Mouse (Mus musculus): ENCODE measurements around the gene Gpatch2l.

The Gpatch2l gene

DNA sequence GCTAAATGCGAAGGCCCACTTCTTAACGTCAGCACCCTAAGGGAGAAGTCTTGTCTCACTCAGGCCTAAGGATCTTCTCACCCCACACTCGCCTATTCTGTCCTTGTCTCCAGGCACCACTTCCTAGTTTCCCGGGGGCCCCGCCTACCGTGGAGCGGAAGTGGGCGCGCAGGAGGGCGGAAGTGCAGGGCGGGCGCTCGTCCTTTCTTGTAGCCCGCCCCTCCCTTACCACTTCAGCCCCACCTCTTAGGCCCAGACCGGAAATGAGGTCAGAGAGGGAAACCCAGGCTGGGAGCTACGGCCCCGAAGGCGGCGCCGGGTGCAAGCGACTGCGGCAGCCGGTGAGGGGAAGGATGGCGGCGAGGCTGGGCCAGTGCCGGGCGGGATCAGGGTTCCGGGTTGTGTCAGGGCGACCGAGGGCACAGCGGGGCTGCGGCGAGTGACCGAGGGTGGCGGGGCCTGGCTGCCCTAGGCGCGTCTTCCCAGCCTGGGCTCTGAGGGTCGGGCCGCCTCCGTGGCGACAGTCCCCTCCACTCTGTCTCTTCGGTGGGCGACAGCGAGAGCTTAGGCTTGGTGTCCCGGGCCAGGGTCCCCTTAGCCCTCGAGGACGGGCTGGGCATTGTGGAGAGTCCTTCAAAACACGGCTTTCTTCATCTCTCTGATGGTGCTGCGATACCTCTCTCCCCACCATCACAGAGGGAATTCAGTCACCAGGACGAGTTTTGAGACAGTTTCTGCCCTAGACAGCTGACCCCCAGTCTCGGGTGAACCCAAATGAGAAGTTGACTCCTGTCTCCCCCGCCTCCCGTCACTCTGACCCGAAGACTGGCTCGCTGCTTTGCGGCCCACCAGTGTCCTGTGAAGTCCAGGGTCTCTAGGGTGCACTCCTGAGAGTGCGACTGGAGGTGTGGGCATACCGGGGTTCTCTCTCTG lies at the start of gene Gpatch2l:
TSS of gene Gpatch2l (plus strand) at position 255 of the 933 bp plus-strand sequence.
- peak; percentile 86 for DNase-seq (ENCODE audit: low spot score)

DNA sequence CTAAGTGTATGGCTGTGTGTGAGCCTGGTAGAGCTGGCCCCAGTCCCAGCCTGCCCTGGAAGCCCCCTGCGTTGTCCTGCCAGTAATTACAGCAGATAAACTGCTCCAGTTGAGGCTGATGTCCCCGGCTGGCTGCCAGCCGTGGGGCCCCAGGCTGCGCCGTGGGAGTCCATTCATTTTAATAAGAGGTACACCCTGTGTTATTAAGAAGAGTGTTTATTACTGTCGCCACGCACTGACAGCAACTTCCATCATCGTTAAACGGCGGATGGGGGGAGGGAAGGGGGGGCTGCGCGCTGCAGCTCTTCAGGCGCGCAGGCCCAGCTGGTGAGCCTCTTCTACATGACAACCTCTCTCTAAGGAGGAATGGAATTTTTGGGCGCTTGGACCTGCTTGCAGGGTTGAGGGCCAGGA lies 49.6 kb upstream of the Gpatch2l start:
- DNase-seq (ENCODE audit: low spot score): no peak

DNA sequence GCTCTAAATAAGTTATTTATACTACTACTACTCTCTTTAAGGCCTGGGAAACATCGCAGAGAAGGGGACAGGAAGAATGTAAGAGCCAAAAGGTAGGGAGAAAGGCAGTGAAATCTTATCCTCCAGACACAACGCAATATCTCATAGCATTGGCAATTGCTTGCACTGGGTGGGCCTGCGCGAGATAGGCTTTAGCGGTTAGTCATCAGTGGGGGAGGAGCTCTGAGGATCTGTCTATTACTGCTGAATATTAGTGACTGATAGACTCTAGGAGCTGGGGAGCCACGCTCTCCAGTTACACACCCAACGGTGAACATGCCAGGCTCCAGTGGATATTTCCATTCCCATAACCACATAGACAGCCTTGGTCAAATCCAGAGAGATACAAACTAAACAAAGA lies 44.7 kb upstream of the Gpatch2l start:
- DNase-seq (ENCODE audit: low spot score): no peak

DNA sequence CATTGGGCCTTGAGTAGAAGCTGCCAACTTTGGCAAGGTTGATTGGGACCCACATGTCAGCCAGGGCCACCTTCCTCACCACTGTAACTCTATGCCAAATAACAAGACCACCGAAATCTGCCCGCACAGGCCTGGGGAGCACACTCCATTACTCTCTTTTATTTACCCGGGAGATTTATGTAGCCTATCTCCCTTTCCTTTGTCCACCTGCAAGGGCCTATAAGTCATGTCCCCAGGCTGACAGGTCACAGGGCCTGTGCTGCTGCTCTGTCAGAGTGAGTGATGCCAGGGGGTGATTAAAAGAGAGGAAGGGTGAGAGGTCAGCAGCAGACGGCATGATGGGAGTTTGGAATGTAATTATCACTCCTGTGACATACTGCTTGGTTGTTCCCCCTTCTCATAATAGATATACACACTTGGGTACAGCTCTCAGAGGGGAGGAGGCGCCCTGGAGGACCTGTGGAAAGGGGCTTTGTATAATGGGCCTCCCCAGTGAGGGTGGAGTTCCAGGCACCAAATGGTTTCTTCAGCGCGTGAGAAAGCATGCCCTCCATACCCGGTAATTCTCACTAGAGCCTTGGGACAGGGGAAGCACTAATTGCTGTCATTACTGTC lies 38.1 kb upstream of the Gpatch2l start:
- DNase-seq (ENCODE audit: low spot score): no peak

DNA sequence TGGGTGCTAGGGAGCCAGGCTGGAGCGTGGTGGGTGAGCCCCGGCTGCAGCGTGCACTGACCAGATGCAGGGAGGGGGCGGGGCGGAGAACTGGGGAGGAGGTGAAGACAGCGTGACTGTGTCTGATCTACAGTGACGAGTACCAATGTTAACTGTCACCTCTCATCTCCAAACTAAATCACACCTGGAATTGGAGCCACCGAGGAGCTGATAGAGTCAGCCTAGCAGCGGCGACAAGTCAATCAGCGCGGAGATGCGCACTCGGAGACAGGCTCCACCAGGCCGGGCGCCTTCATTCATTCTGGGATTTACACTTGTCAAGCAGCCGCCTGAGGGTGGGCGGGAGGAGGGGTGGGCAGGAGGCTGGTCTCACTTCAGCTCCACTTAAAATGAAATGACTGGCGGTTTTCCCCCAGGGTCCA lies 30.5 kb upstream of the Gpatch2l start:
- no peak for DNase-seq (ENCODE audit: low spot score)

DNA sequence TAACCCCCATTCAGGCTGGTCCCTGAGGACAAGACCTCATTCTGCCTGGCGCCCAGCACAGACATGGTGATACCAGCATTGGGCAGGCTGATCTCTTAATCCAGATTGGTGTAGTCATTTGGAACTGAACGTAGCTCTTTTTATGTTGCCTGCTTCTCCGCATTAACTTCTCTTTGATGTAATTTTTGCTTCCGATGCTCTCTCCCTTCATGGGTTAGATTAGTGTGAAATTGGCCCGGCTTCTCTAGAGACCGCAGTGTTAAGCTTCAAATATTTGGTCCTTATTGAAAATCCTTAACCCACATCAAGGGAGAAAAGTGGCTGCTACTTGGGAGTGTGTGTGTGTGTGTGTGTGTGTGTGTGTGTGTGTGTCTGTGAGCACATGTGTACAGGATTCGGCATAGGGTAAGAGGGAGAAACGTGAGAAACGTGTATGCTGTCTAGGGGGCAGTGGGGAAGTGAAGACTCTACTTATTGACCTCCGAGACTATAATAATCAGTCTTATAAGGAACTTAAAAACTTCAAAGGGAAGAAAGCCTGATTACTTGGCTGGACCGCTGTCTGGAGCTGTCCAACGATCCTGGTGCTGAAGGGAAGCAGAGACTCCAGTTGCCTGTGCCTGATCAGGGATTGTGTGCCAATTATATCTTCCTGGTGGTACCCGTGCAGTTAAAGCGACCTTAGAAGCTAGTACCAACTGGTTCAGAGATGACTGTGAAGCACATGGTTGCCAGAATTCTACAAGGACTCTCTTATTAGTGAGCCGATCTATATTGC lies 28.8 kb upstream of the Gpatch2l start:
- no peak for DNase-seq (ENCODE audit: low spot score)

DNA sequence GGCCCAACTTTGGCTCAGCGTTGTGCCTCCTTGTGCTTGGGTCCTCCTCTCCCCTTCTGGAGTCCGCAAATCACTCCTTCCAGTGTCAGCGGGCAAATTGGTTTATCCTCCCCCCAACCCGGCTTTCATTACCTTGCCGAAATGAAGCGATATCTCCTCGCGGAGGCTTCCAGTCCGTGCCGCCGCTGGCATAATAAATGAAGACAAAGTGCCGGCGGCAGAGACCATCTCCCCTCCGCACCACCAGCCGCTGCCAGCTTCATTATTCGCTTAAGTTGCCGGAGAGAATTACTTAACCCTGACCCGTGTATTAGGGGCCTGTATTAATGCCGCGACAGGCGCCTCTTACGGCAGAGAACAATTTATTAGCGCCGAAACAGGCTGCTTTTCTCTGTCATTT lies 27.5 kb upstream of the Gpatch2l start:
- no peak for DNase-seq (ENCODE audit: low spot score)

DNA sequence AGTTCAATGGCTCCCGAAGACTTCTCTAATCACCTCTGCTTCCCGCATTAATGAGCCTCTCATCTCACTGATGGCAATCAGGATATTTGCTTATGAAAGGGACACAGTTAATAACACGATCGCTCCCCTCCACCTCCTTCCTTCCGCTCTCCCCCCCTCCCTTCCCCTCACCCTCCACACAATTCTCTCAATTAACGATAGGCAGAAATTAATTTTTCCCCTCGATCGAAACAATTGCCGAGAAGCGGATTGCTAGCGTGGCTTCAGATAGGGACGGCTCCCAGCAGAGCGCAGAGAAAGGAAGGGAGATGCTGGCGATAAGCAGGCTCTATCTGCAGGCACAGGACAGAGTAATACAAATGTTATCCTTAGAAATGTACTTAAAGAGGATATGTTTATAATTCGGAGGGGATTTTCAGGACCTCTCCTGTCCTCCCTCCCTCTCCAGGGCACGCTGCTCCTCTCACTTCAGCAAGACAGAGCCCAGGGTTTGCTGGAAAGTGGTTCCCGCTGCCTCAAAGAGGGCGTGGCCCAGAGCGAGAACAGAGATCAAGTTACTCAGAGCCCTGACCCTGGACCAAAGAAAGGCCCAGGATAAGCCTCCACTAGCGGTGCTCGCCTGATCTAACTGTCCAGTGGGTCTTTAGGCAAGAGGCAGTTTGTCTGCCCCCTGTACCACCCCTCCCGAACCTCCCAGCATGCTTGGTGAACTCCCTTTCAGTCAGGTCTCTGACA lies 24.8 kb upstream of the Gpatch2l start:
- DNase-seq (ENCODE audit: low spot score): no peak

DNA sequence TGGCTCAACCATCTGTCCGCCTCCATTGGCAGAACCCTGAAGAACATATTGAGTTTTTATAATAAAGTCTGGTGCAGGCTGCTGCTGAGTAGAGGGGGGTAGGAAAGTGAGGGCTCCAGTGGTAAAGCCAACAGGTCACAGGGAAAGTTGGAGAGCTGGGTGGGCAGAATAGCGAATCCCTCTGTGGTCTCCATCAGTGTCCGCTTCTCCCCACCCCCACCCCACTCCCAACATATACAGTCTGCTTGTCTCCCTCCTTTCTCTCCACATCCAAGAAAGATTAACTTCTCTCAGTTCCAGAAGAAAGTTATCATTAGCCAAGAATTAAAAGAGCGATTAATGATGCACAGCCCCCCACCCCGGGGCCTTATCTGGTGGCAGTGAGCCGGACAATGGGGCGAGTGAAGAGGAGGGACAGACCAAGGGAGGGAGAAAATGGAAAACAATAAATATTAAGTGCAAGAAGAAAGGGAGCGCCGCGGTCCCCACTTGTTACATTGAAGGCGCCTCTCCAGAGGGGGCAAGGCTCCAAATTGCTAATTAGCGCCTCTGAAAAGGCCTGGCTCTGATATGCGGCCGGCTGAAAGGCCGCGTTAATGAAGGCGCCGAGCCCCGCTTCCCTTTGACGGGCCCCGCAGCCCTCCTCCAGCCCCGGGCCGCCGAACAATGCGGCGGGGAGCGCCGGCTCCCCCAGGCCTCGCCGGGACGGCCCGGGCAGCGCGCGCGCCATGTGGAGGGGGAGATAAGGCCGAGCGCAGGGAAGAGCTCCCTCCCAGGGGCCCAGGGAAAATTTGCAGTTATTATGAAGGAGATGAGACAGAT lies 21.2 kb upstream of the Gpatch2l start:
- no peak for DNase-seq (ENCODE audit: low spot score)

DNA sequence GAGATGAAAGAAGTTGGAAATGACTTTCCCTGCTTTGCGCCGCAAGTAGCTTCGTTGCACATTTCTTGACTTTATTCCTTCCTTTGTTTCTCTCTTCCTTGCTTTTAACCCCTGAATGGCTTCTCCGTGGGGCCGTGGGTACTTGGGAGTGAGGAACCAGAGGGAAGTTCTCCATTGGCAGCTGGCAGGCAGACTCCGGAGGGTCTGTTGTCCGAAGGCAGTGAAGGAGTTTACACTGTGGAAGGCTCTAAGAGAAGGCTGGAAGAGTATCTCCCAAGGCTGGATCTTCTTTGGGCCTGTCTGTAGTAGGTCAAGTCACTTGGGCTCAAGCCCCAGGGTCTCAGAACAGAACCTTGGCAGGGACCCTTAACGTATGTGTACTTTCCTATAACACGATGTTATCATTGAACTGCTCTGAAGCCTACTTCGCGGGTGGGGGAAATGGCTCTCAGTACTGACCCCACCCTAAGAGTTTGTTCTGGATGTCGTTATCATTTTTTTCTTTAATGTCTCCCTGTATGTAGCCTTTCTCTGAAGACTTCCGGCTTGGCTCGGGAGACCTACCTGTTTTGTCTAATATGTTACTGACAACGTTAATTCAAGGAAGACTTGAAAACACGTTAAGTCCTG lies 20.5 kb upstream of the Gpatch2l start:
- no peak for DNase-seq (ENCODE audit: low spot score)

DNA sequence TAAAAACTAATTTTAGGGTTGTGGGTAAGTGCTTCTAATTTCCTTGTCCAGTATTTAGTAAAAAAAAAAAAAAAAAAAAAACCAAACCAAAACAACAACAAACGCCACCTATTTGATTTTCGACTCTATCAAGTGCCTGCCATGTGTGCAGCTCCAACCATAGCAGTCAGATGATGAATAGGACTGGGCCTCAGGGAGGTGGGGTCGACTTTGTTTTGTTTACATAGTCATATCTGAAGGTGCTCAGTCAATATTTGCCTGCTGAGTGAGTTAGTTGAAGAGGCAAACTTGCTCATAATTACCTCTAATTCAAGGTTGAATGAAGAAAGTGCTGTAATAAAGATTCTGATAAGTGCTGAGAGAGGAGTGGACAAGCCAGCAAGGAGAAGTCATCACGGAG lies 7.4 kb upstream of the Gpatch2l start:
- DNase-seq (ENCODE audit: low spot score): no peak

DNA sequence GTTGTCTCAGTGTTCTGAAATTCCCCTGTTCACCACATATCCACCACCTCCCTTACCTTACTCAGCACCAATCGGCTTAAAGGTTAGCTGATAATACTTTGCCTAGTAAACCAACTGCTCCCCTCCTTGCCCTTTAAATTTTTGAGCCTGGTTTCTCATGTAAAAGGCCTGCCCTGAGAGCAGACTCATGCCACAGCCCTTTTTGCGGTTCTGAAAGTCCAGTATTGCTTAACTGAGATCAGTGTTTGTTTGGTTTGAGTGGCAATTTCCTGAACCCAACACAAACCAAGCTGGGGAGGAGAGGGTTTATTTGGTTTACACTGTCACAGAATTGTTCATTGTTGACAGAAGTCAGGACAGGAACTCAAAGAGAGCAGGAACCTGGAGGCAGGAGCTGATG lies 2.9 kb upstream of the Gpatch2l start:
- no peak for DNase-seq (ENCODE audit: low spot score)

DNA sequence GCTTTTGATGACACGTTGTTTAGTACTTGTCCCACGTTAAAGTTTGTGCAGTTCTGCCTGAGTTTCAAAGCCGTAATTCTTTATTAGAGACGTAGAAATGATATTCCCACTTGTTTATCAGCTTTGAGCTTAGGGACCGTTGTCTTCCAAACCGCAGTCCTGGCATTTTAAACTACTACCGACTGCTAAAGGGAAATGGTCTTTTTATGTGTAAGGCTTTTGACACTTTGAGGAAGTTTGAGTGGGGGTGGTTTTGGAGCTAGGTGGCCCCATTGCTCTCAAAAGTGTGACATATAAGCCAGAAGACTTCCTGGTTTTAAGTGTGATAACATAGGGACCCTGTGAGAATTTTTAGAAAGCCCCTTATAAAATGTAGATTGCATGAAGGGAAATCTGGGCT lies 905 bp downstream of the Gpatch2l start:
- no peak for DNase-seq (ENCODE audit: low spot score)

DNA sequence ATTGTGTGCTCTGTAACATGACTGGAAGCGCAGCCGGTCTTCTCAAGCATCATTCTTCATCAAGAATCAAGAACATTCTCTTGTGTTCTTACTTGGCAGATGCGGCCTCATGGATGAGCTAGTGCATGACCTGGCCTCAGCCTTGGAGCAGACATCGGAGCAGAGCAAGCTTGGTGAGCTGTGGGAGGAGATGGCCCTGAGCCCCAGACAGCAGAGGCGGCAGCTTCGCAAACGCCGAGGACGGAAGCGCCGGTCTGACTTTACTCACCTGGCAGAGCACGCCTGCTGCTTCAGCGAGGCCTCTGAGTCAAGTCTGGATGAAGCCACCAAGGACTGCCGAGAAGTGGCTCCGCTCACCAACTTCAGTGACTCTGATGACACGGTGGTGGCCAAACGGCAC lies 2.3 kb downstream of the Gpatch2l start:
- no peak for DNase-seq (ENCODE audit: low spot score)

DNA sequence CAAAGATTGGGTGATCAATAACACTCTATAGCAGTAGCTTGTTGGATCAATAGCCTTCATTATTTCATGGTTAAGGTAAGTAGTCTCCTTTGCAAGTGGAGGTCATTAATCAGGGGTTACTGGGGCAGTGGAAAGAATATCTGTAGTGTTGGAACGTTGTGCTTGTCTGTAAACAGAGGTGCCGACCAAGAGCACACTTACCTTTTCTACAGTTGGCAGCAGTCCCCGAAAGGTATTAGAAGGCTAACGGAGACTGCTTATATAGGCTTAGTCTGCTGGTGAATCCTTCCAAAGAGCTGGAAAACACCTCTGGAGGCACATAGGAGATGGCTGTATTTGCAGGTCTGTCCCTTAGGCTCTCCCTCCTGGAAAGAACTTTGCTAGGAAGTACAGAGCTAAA lies 8.5 kb downstream of the Gpatch2l start:
- DNase-seq (ENCODE audit: low spot score): no peak

DNA sequence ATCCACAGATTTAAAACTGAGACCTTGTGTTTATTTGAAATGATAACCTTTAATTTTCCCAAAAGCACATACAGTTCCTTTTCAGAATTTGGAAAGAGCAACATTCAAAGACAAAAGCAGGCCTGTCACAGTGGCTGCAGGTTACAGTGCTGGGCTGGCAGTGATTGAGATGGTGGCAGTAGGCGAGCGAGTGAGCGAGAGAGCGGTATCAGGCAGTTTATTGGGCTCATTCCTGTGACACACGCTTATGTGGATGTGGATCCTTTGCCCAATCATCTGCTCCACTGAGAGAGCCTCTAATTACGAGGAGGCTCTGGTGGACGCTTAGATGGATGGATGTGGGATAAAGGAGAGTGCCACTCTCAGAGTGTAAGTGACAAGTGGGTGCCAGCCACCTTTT lies 13.3 kb downstream of the Gpatch2l start:
- no peak for DNase-seq (ENCODE audit: low spot score)

DNA sequence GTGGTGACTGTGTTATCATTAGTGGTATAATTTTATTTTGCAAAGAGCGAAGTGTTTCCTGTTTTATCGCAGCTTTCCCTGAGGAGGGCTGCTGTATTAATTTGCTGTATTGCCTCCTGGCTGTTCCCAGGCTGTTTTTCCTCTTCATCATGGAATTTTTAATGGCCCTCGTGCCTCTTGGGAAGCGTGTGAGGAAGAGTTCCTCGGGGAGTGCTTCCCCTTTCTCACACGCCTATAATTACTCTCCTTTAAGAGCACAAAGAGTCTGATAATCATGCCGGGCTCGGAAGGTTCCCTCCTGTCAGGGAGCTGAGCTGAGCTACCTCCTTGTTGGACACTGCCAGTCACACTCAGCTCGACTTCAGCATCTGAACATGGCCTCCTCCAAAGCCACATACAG lies 30.0 kb downstream of the Gpatch2l start:
- no peak for DNase-seq (ENCODE audit: low spot score)

DNA sequence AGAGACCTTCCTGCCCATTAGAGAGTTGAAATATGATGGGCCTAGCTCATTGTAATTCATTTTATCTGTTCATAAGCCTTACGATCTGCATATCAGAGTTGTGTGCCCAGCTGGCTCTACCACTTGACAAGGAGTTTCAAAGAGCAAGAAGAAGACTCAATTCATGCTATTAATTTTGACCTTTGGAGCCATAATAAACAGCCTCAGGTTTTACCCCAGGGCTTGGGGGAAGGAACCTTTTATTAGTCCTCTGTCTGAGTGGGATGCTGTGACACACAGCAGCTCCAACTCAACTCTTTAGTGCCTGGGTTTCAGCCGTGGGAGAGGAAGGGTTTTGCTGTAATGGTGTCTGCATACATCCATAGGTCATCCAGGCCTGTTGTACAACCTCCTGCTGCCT lies 32.6 kb downstream of the Gpatch2l start:
- no peak for DNase-seq (ENCODE audit: low spot score)

DNA sequence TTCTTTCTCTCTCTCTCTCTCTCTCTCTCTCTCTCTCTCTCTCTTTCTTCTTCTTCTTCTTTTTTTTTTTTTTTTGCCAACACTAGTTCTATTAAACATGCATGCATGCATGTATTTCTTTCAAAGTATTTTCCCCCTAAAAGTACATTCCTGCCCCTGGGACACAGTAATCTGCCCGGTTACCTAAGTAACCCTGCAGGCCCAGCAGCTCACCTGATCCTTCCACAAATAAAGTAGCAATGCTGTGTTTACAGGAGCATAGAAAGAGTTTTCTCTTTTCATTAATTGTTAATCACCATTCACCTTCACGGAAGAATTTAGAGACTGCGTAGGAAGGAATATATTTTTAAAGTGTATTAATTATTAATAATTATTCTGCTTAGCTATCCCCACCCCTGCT lies 34.1 kb downstream of the Gpatch2l start:
- no peak for DNase-seq (ENCODE audit: low spot score)

DNA sequence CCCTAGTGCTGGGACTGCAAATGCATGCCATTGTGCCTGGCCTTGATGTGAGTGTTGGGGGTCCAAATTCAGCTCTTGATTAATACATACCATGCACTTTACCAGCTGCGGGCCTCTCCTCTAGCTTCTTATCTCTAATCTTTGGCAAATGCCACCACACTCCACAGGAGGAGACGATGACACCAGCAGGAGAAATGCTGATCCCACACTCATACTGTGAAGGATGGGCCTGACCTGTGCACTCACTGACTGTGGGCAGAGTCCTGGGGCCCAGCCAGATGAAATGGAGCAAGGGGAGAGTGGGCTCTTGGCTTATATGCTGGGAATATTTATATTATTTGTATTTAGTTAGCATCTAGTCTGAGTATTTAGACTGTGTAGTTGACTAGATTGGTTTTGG lies 34.8 kb downstream of the Gpatch2l start:
- no peak for DNase-seq (ENCODE audit: low spot score)

DNA sequence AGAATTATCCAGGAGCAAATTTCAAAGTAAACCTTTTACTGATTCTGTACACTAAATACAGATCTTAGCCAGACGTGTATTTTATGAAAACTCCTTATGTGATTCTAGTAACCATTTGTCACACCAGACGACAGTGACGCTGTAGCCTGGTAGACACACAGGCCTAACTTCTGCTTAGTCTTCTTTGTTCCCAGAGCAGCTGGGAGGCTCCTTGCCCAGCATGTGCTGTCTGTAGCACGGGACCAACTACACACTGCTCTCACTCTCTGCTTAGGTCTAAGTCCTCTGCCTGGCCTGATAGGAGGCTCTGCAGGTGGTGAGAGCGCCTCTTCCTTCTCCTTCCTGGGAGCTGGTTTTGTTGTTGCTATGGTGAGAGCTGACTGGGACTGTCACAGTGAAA lies 35.2 kb downstream of the Gpatch2l start:
- peak; percentile 25 for DNase-seq (ENCODE audit: low spot score)

Data from layer of hippocampus, adult 9-10 months (tissue).